Mouse (Mus musculus): ENCODE measurements around the gene Btbd35f8.
"Not testable (repeated sequence)": the region's sequence is repeated elsewhere in the genome, so short reads cannot be mapped to it uniquely, and the experiment has no call there.

The Btbd35f8 gene

DNA sequence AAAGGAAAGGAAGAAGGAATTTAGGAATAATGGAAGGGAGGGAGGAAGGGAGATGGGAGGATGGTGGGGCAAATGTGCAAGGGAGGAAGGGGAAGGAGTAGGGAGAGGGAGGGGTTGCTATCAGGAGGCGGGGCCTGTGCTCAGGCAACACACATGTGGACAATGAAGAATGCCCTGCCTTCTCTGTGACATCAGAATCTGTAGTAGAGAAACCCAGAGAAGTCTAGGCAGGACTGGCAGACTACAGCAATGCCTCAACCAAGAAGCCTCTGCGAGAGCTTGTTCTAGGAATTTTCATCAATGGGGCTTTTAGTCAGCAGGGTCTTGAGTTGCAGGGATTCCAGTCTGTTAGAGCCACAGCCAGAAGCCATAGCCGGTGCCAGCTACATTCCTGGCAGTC lies at the start of gene Btbd35f8:
Gene Btbd35f8, plus strand, starts transcription at position 301 of the 400 bp plus-strand sequence.
- ATAC-seq (ENCODE audit: insufficient number of reproducible peaks, low FRiP score, low TSS enrichment): not testable (repeated sequence)
